Mouse (Mus musculus) common myeloid progenitor, adult 5-6 weeks (primary cell): ENCODE data around the gene 2310022B05Rik. TPM values are rescaled to one million over a fixed set of nuclear protein-coding genes. Genes with fewer than 3 reads are reported as not detected.

Source experiments
- ATAC-seq: replicated peaks from 2 replicates; pipeline ENCODE4 v1.8.0; 2016; ENCODE audit warnings: low read depth, mild to moderate bottlenecking, moderate TSS enrichment, inconsistent platforms; ENCODE audit not compliant: poor library complexity, severe bottlenecking
- total RNA-seq: library from RNA; stranded (forward); fragments of 200-1000, 187-1606 nt; gene quantifications from 2 replicates; pipeline ENCODE4 v1.2.3, GENCODE M21; 2017

Gene 2310022B05Rik
- total RNA-seq, result 3.3 and 5.4 TPM in 2 replicates

GRCm38 (mm10) chr8:124663112-124663873, at the start of gene 2310022B05Rik:
Gene 2310022B05Rik (minus strand): TSS chr8:124663369.
- peak; percentile 83 for ATAC-seq

GRCm38 (mm10) chr8:124705823-124706222, 42.7 kb upstream of the 2310022B05Rik start:
- no peak for ATAC-seq

- no peak for ATAC-seq
Observed at GRCm38 (mm10) chr8:124704376-124704775, 41.2 kb upstream of the 2310022B05Rik start.

- no peak for ATAC-seq
Observed at GRCm38 (mm10) chr8:124703526-124703925, 40.4 kb upstream of the 2310022B05Rik start.

GRCm38 (mm10) chr8:124702183-124702582, 39.0 kb upstream of the 2310022B05Rik start:
- no peak for ATAC-seq

- no peak for ATAC-seq
Observed at GRCm38 (mm10) chr8:124701023-124701422, 37.9 kb upstream of the 2310022B05Rik start.

- no peak for ATAC-seq
Observed at GRCm38 (mm10) chr8:124700271-124700670, 37.1 kb upstream of the 2310022B05Rik start.

- ATAC-seq, result no peak
Observed at GRCm38 (mm10) chr8:124695424-124696100, 32.4 kb upstream of the 2310022B05Rik start.

- ATAC-seq, result no peak
Observed at GRCm38 (mm10) chr8:124691706-124692105, 28.5 kb upstream of the 2310022B05Rik start.

- no peak for ATAC-seq
Observed at GRCm38 (mm10) chr8:124688899-124689298, 25.7 kb upstream of the 2310022B05Rik start.

- no peak for ATAC-seq
Observed at GRCm38 (mm10) chr8:124682218-124682617, 19.0 kb upstream of the 2310022B05Rik start.

GRCm38 (mm10) chr8:124681792-124682157, 18.6 kb upstream of the 2310022B05Rik start:
- no peak for ATAC-seq

GRCm38 (mm10) chr8:124681077-124681791, 18.1 kb upstream of the 2310022B05Rik start:
- no peak for ATAC-seq

- no peak for ATAC-seq
Observed at GRCm38 (mm10) chr8:124678246-124678645, 15.1 kb upstream of the 2310022B05Rik start.

GRCm38 (mm10) chr8:124677486-124677885, 14.3 kb upstream of the 2310022B05Rik start:
- peak; percentile 80 for ATAC-seq

GRCm38 (mm10) chr8:124677078-124677477, 13.9 kb upstream of the 2310022B05Rik start:
- ATAC-seq, result no peak

- ATAC-seq, result no peak
Observed at GRCm38 (mm10) chr8:124676661-124677060, 13.5 kb upstream of the 2310022B05Rik start.

GRCm38 (mm10) chr8:124672345-124672744, 9.2 kb upstream of the 2310022B05Rik start:
- ATAC-seq, result no peak

- ATAC-seq, result no peak
Observed at GRCm38 (mm10) chr8:124668798-124669197, 5.6 kb upstream of the 2310022B05Rik start.

- ATAC-seq, result no peak
Observed at GRCm38 (mm10) chr8:124664414-124664813, 1.2 kb upstream of the 2310022B05Rik start.

GRCm38 (mm10) chr8:124663874-124664230, 683 bp upstream of the 2310022B05Rik start:
- ATAC-seq, result no peak
